In the genomic region with DNA sequence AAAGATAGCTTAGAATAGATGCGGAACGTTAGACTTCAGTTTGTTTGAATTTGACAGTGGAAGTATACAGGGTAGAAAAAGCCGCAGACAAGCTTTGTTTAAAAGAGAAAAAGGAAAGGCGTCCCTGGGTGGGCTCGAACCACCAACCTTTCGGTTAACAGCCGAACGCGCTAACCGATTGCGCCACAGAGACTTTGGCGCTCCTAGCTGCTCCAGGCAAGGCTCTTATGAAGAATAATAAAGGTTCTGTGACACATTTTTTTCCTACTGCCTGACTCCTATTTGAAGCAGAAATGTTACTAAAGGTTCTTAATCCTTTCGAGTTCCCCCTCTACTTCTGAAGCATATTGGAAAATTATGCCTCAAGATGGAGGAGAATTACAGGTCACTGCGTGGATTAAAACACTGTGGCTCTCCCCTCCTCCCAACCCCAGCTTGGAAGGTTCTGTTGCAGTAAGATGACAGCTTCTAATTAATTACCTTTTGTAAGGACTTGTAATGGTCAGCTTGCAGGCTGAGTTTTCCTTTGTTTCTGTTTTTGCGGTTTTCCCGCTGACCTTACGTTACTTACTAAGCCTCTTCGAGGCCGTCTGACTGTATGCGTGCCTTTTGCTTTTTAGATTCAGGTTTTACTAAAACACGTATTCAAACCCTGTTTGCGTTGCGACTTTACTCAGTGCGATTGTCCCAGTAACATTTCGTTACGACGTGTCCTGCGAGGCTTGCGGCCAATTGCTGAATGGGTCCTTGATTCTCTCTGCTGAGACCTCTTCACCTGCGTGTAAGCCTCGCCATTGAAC, we compare ENCODE assay signal across 1 mouse cellular context.
TF ChIP-seq lines count a peak whose summit lies in the region.

No protein-coding gene starts in this region.

TF ChIP-seq in MEL, 35 proteins besides CTCF, POLR2A, EP300 and RAD21 (continued from another document):
- no peak; the same call in 1 of the 2 replicates for TF ChIP-seq MYC (IDR thresholded peaks at IDR 0.05; ENCODE audit: low read depth, low read length)
- TF ChIP-seq ETS1 (IDR thresholded peaks at IDR 0.05; ENCODE audit: low read depth, low read length) = no peak
- TF ChIP-seq GABPA (IDR thresholded peaks at IDR 0.05; ENCODE audit: low read depth, low read length) = no peak
- no peak for TF ChIP-seq USF1 (IDR thresholded peaks at IDR 0.05; ENCODE audit: low read depth, low read length)
- peak; percentile 100 for TF ChIP-seq TBP (IDR thresholded peaks at IDR 0.05; ENCODE audit: low read depth, low read length)
- no peak for TF ChIP-seq MXI1 (IDR thresholded peaks at IDR 0.05; ENCODE audit: low read depth, low read length)
- TF ChIP-seq ZNF384 (IDR thresholded peaks at IDR 0.05; ENCODE audit: low read depth, low read length) = peak; percentile 86
- no peak for TF ChIP-seq MYB (IDR thresholded peaks at IDR 0.05; ENCODE audit: low read depth, low read length)
- peak; percentile 96 for TF ChIP-seq MAFK (IDR thresholded peaks at IDR 0.05; ENCODE audit: borderline replicate concordance, low read depth, low read length)
